Mouse (Mus musculus) B cell, adult 2 months (primary cell): ENCODE results near the gene DXBay18.
"Not testable (repeated sequence)": the region's sequence is repeated elsewhere in the genome, so short reads cannot be mapped to it uniquely, and the experiment has no call there.

Experiments used
- DNase-seq, 2 experiments: peaks; one replicate each; pipeline ENCODE4 v3.0.0; 2022

Gene DXBay18

DNA sequence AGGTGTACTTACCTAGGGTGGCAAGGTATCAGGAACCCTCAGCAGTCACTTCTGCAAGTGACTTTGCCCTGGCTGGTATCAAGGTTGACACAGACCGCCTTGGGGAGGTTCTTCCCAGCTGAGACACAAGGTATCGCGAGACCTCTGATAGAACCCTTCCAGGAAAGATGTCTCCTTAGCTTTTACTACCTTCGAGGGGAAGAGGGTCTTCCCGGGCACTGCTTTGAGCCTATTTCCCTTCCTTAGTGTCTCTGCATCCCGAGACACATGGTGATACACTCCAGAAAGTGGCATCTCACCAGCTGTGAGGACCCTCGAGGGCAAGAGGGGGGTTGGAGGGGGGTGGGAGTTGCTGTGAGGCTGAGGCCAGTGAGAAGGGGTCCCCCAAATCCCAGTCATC is at the start of gene DXBay18:
TSS of gene DXBay18 (minus strand) at position 101 of the 400 bp plus-strand sequence.
- DNase-seq = not testable (repeated sequence)

DNA sequence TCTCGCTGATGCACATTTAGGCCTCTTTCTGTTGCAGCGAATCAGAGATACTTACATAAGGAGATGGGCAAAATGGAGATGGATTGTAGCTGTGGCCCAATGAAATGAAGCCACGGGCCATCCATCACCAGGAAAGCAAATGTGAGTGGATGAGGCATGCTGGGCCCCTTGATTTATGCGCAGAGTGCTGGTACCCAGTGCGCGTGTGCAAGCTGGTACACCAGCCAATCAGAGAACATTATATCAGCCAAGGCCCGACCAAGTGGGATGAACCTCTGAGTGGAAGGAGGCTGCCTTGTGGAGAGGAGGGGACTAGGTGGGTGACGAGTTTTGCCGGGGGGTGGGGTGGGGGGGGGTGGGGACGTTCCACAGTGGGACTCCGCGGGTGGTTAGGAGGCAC is 42.7 kb upstream of the DXBay18 start, which contains the start of gene Xlr3b:
TSS of gene Xlr3b (plus strand) at position 274 of the 400 bp plus-strand sequence.
- DNase-seq = not testable (repeated sequence)

DNA sequence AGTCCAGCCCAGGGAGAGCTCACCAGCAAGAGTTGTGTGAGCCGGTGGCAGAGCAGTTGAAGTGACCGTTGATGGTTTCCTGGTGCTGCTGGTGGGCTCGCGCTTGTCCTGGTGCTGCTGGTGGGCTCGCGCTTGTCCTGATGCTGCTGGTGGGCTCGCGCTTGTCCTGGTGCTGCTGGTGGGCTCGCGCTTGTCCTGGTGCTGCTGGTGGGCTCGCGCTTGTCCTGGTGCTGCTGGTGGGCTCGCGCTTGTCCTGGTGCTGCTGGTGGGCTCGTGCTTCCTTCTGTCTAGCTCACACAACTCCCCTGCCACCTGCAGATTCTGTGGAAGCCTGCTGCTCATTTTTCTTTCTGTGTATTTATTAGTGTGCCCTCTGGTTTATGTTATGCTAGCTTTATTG is 27.6 kb upstream of the DXBay18 start, which contains the start of gene Spin2d:
TSS of gene Spin2d (minus strand) at position 101 of the 400 bp plus-strand sequence.
- DNase-seq = not testable (repeated sequence)

DNA sequence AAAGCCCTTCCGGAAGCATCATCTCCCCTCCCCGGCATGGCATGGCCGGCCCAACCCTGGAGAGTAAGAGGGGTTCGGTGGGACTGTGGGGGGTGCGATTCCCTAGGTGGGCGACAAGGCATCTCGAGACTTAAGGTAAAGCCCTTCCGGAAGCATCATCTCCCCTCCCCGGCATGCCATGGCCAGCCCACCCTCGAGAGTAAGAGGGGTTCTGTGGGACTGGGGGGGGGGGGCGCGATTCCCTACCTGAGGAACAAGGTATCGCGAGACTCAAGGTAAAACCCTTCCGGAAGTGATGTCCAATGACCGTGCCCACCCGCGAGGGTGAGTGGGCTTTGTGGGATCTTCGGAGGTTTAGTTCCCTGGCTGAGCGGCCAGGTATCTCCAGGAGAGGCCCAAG is 754 bp downstream of the DXBay18 start, which contains the start of gene Xlr5b:
TSS of gene Xlr5b (plus strand) at position 301 of the 400 bp plus-strand sequence.
- not testable (repeated sequence) for DNase-seq

DNA sequence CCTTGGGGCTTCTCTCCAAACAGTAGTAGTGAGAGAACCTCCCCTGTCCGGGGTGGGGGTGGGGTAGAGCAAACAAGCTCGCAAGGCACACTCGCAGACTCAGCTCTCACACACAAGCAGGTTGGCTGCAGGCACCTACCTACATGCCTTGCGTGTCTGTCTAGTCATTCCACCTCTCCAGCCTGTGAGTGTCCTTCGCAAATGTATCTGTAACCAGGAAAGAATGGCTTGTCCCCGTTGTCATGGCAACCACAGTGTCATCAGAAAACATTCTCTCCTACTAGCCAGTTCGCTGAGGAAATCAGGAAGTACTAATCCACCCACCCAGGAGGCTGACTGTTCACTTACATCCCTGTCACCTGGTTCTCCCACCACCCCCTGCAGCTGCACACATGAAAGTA is 6.0 kb downstream of the DXBay18 start:
- not testable (repeated sequence) for DNase-seq

DNA sequence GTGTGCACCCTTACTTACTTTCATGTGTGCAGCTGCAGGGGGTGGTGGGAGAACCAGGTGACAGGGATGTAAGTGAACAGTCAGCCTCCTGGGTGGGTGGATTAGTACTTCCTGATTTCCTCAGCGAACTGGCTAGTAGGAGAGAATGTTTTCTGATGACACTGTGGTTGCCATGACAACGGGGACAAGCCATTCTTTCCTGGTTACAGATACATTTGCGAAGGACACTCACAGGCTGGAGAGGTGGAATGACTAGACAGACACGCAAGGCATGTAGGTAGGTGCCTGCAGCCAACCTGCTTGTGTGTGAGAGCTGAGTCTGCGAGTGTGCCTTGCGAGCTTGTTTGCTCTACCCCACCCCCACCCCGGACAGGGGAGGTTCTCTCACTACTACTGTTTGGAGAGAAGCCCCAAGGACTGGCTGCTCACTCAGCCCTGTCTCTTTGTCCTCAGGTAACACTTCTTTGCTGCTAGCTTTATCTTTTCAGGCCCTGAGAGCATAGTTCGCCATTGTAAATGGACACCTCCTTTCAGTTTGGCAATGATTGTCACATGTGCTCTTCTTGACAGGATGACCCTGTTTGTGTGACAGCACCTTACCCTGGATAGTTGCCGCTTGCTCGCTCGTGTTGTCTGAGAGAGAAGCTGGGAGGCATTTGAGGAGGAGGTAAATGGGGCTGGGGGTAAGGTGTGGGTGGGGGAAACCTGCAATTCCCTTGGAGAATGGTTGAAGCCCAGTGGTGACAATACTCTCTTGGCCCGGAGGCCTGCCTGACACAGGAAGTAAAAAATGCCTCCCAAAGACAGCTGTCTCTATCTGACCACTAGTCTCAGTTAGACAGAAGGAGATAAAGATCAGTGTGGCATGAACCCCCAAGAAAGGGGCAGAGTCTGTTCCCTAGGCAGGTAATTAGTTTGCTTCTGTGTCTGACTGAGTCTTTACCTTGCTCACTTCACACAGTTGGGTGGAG is 26.1 kb downstream of the DXBay18 start:
- not testable (repeated sequence) for DNase-seq

DNA sequence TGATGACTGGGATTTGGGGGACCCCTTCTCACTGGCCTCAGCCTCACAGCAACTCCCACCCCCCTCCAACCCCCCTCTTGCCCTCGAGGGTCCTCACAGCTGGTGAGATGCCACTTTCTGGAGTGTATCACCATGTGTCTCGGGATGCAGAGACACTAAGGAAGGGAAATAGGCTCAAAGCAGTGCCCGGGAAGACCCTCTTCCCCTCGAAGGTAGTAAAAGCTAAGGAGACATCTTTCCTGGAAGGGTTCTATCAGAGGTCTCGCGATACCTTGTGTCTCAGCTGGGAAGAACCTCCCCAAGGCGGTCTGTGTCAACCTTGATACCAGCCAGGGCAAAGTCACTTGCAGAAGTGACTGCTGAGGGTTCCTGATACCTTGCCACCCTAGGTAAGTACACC is 32.5 kb downstream of the DXBay18 start, which contains the start of gene Gm14685:
TSS of gene Gm14685 (plus strand) at position 301 of the 400 bp plus-strand sequence.
- DNase-seq = not testable (repeated sequence)

DNA sequence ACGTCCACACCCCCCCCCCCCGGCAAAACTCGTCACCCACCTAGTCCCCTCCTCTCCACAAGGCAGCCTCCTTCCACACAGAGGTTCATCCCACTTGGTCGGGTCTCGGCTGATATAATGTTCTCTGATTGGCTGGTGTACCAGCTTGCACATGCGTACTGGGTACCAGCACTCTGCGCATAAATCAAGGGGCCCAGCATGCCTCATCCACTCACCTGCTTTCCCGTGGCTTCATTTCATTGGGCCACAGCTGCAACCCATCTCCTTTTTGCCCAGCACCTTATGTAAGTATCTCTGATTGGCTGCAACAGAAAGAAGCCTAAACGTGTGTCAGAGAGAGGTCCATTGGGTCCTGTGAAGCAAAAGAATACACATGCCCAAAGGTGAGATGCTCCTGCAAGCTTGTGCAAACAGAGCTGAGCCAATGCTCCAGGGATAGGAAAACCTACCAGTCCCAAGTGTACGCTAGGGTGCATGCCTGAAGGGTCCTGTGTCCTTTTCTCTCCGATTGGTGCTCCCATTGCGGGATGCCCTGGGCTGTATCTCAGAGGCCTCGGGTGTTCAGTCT is 52.2 kb downstream of the DXBay18 start, which contains the start of gene Xlr3a:
TSS of gene Xlr3a (minus strand) at position 155 of the 568 bp plus-strand sequence.
- DNase-seq = not testable (repeated sequence)
